Mouse (Mus musculus) thymus, adult 2 months (tissue): ENCODE data around the gene Sorl1.

Source experiments
- CTCF ChIP-seq: fragments of 200-500 bp; IDR thresholded peaks from 2 replicates; pipeline ENCODE4 v1.5.1; 2012; ENCODE audit warnings: mild to moderate bottlenecking, control low read depth, low read length, moderate library complexity, borderline replicate concordance; ENCODE audit not compliant: control insufficient read depth, poor library complexity, insufficient read depth; ENCODE audit errors: extremely low read depth
- POLR2A ChIP-seq: fragments of 200-500 bp; IDR thresholded peaks from 2 replicates; pipeline ENCODE4 v1.6.1; 2012; ENCODE audit warnings: mild to moderate bottlenecking, low read length, control low read depth, moderate library complexity; ENCODE audit not compliant: control insufficient read depth, poor library complexity, insufficient read depth; ENCODE audit errors: extremely low read depth

- TF ChIP-seq CTCF (no peak), POLR2A (no peak)
Observed at GRCm38 (mm10) chr9:41918657-41919380, 205.3 kb downstream of the Sorl1 start.
